Mouse (Mus musculus): Measurements from ENCODE around the gene Dact3. TPM values are rescaled to one million over a fixed set of nuclear protein-coding genes. Genes with fewer than 3 reads are reported as not detected.
A peak's percentile ranks its signal among the peaks of the same experiment; 100 is the strongest.

Dact3 gene
- total RNA-seq, 2 experiments from 2014 or later: 2.0 TPM

- peak; percentile 64 to 68 for DNase-seq
- intact Hi-C loops (cut with DNase I): loop anchor here (1.0 kb wide), 1 partner anchor 19 kb away; no protein-coding TSS in a partner anchor
Measured at GRCm38 (mm10) chr7:16913806-16914452, 38.8 kb downstream of the Dact3 start.

- intact Hi-C loops (cut with DNase I): no loop called here
- no peak for DNase-seq
Measured at GRCm38 (mm10) chr7:16914453-16915343, 39.6 kb downstream of the Dact3 start.

- DNase-seq: no peak
Measured at GRCm38 (mm10) chr7:16915461-16916340, 40.6 kb downstream of the Dact3 start.

GRCm38 (mm10) chr7:16916342-16917265 is 41.5 kb downstream of the Dact3 start:
- no peak for DNase-seq
- intact Hi-C loops (cut with DNase I): no loop called here

More at GRCm38 (mm10) chr7:16915461-16916340, 40.6 kb downstream of the Dact3 start:
- intact Hi-C loops (cut with DNase I): no loop called here

GRCm38 (mm10) chr7:16917447-16917846 is 42.3 kb downstream of the Dact3 start:
- intact Hi-C loops (cut with DNase I): no loop called here
- no peak for DNase-seq

- intact Hi-C loops (cut with DNase I): no loop called here
Measured at GRCm38 (mm10) chr7:16918014-16918413, 42.9 kb downstream of the Dact3 start.

GRCm38 (mm10) chr7:16918670-16919069 is 43.6 kb downstream of the Dact3 start:
- no peak for DNase-seq
- intact Hi-C loops (cut with DNase I): no loop called here

More at GRCm38 (mm10) chr7:16918014-16918413, 42.9 kb downstream of the Dact3 start:
- no peak for DNase-seq

GRCm38 (mm10) chr7:16919395-16920149 is 44.5 kb downstream of the Dact3 start:
- DNase-seq: no peak
- intact Hi-C loops (cut with DNase I): no loop called here

- no peak for DNase-seq
- intact Hi-C loops (cut with DNase I): no loop called here
Measured at GRCm38 (mm10) chr7:16920150-16920579, 45.0 kb downstream of the Dact3 start.

GRCm38 (mm10) chr7:16920818-16921791 is 46.0 kb downstream of the Dact3 start:
- intact Hi-C loops (cut with DNase I): no loop called here
- DNase-seq: peak in 1 of 2 experiments; percentile 37

GRCm38 (mm10) chr7:16921881-16922335 is 46.8 kb downstream of the Dact3 start:
- DNase-seq: peak in 1 of 2 experiments; percentile 31
- intact Hi-C loops (cut with DNase I): no loop called here

- intact Hi-C loops (cut with DNase I): no loop called here
- DNase-seq: peak in 1 of 2 experiments; percentile 32
Measured at GRCm38 (mm10) chr7:16922360-16922973, 47.4 kb downstream of the Dact3 start.

- no peak for DNase-seq
- intact Hi-C loops (cut with DNase I): no loop called here
Measured at GRCm38 (mm10) chr7:16923283-16924036, 48.3 kb downstream of the Dact3 start.

GRCm38 (mm10) chr7:16924037-16924834 is 49.1 kb downstream of the Dact3 start, which contains the start of gene Calm3:
TSS of gene Calm3 (minus strand) at chr7:16924114.
- DNase-seq: peak; percentile 98 to 100
- intact Hi-C loops (cut with DNase I): no loop called here

- intact Hi-C loops (cut with DNase I): no loop called here
- no peak for DNase-seq
Measured at GRCm38 (mm10) chr7:16928341-16928740, 53.2 kb downstream of the Dact3 start.

Data from gastrocnemius, postnatal 36 days (tissue).